Mouse (Mus musculus): ENCODE measurements around the gene Nek2. TPM values are rescaled to one million over a fixed set of nuclear protein-coding genes. Genes with fewer than 3 reads are reported as not detected.

Gene Nek2
- polyA plus RNA-seq, 1 experiment from 2014 or later, result 40.5 TPM

- no peak overlapping the region for H3K4me2 ChIP-seq (replicated peaks)
- 79% methylated on average over 11 of the region's 11 CpGs for WGBS
- H3K9ac ChIP-seq, result no peak overlapping the region
- no peaks in the 10 kb centered on the region for H3K9me3 ChIP-seq
- H3K4me3 ChIP-seq, result no peak overlapping the region
- no peak overlapping the region for H3K27ac ChIP-seq
- H3K36me3 ChIP-seq, result no peaks in the 10 kb centered on the region
- H3K27me3 ChIP-seq, result no peaks in the 10 kb centered on the region
- ATAC-seq (ENCODE audit: insufficient number of reproducible peaks, insufficient read depth, low FRiP score, low TSS enrichment), result no peak
- no peaks in the 10 kb centered on the region for H3K4me1 ChIP-seq
Observed at GRCm38 (mm10) chr1:191840774-191841565, 19.7 kb downstream of the Nek2 start.

DNA sequence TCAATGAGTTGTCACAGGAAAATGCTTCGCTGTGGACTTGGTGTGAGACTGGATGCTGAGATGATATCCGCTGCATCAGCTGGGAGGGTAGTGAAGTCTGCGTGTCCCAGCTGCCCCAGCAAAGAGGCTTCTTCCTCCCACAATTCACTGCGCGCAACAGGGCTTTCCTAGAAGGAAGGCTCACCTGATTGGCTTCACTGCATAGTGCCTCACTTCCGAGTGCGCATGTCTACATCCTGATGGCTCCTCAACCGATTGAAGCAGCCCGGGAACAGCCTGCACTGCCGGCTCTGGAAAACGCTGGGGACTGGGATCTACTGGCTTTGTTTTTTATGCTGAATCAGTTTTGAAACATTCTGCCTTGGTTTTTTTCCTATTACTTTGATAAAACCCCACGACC is 21.0 kb downstream of the Nek2 start:
- Histone ChIP-seq H3K27me3 (no peaks in the 10 kb centered on the region), H3K4me1 (no peaks in the 10 kb centered on the region), H3K9ac (no peak overlapping the region), H3K27ac (no peak overlapping the region), H3K9me3 (no peaks in the 10 kb centered on the region), H3K36me3 (no peaks in the 10 kb centered on the region), H3K4me2 (replicated peaks) (no peak overlapping the region), H3K4me3 (no peak overlapping the region)
- ATAC-seq (ENCODE audit: insufficient number of reproducible peaks, insufficient read depth, low FRiP score, low TSS enrichment), result no peak
- WGBS, result 87% methylated on average over 12 of the region's 12 CpGs

- 74% methylated on average over 5 of the region's 5 CpGs for WGBS
- Histone ChIP-seq H3K9me3 (no peaks in the 10 kb centered on the region), H3K9ac (no peak overlapping the region), H3K27ac (no peak overlapping the region), H3K4me2 (replicated peaks) (no peak overlapping the region), H3K4me1 (no peaks in the 10 kb centered on the region), H3K27me3 (no peaks in the 10 kb centered on the region), H3K4me3 (no peak overlapping the region), H3K36me3 (no peaks in the 10 kb centered on the region)
- ATAC-seq (ENCODE audit: insufficient number of reproducible peaks, insufficient read depth, low FRiP score, low TSS enrichment), result no peak
Observed at GRCm38 (mm10) chr1:191846667-191847066, 25.4 kb downstream of the Nek2 start.

DNA sequence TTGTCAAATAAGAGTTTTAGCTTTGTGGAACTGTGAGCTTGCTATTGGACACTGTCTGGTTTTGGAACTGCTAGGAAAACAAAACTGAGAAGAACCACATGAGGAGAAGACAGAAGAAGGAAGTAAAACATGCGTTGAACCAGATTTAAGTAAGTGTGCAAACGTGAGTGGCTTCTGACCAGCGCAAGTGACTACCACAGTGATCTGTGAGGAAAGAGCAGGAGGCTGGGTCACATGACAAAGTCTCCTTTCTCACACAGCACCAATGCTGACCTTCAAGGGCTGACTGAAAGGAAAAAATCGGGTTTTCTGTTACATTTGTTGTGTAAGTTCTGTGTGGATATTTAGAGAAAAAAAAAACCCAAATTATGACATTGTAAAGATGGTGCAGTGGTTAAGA is 28.3 kb downstream of the Nek2 start:
- 66% methylated on average over 4 of the region's 4 CpGs for WGBS
- ATAC-seq (ENCODE audit: insufficient number of reproducible peaks, insufficient read depth, low FRiP score, low TSS enrichment), result no peak
- H3K27me3 ChIP-seq, result no peaks in the 10 kb centered on the region
- H3K27ac ChIP-seq, result no peak overlapping the region
- no peaks in the 10 kb centered on the region for H3K9me3 ChIP-seq
- H3K36me3 ChIP-seq, result no peaks in the 10 kb centered on the region
- H3K4me3 ChIP-seq, result no peak overlapping the region
- no peaks in the 10 kb centered on the region for H3K4me1 ChIP-seq
- no peak overlapping the region for H3K9ac ChIP-seq
- H3K4me2 ChIP-seq (replicated peaks), result no peak overlapping the region

DNA sequence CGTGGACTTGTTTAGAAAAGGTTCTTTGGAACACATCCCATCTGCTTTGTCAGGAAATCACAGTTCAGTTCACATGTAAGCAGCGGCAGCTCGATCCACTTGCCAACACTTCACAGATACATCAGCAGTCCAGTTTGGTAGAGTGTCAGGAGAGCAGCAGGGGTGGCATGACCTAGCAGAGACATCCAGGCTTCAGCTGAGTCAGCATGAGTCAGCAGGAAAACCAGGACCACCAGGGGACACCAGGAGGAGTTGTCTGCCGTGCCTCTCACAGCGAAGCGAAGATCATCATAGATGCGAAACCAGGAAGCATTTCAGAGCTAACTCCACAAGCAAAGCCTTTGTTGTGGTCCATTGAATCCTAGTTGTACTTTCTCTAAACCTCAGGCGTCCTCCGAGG is 32.2 kb downstream of the Nek2 start:
- no peak overlapping the region for H3K4me3 ChIP-seq

DNA sequence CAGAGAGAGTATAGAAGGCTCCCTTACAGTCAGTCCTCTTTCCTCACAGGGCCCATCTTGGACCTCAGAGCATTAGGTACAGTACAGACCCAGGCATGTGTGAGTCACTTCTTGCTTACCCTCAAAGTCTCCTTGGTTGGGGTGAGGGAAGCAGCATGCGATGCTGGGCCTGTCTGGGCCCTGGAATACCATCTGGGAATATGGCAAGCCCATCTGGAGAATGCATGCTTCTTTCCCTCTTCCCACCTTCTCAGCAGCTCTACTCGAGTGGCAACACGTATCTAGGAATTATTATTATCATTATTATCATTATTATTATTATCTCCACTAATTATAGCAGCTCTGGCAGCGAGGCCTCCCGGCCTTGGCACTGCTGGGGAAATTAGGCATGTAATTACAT is 33.5 kb downstream of the Nek2 start:
- H3K9ac ChIP-seq, result no peak overlapping the region
- H3K27me3 ChIP-seq, result no peaks in the 10 kb centered on the region
- H3K4me2 ChIP-seq (replicated peaks), result no peak overlapping the region
- H3K36me3 ChIP-seq, result no peaks in the 10 kb centered on the region
- no peak overlapping the region for H3K4me3 ChIP-seq
- 82% methylated on average over 5 of the region's 5 CpGs for WGBS
- H3K4me1 ChIP-seq, result no peaks in the 10 kb centered on the region
- H3K27ac ChIP-seq, result no peak overlapping the region
- ATAC-seq (ENCODE audit: insufficient number of reproducible peaks, insufficient read depth, low FRiP score, low TSS enrichment), result no peak
- H3K9me3 ChIP-seq, result no peaks in the 10 kb centered on the region

More for the DNA sequence above, 32.2 kb downstream of the Nek2 start:
- no peaks in the 10 kb centered on the region for H3K9me3 ChIP-seq
- no peak overlapping the region for H3K9ac ChIP-seq
- no peak for ATAC-seq (ENCODE audit: insufficient number of reproducible peaks, insufficient read depth, low FRiP score, low TSS enrichment)
- H3K4me1 ChIP-seq, result no peaks in the 10 kb centered on the region
- 89% methylated on average over 9 of the region's 9 CpGs for WGBS
- H3K27me3 ChIP-seq, result no peaks in the 10 kb centered on the region
- no peaks in the 10 kb centered on the region for H3K36me3 ChIP-seq
- H3K27ac ChIP-seq, result no peak overlapping the region
- H3K4me2 ChIP-seq (replicated peaks), result no peak overlapping the region

DNA sequence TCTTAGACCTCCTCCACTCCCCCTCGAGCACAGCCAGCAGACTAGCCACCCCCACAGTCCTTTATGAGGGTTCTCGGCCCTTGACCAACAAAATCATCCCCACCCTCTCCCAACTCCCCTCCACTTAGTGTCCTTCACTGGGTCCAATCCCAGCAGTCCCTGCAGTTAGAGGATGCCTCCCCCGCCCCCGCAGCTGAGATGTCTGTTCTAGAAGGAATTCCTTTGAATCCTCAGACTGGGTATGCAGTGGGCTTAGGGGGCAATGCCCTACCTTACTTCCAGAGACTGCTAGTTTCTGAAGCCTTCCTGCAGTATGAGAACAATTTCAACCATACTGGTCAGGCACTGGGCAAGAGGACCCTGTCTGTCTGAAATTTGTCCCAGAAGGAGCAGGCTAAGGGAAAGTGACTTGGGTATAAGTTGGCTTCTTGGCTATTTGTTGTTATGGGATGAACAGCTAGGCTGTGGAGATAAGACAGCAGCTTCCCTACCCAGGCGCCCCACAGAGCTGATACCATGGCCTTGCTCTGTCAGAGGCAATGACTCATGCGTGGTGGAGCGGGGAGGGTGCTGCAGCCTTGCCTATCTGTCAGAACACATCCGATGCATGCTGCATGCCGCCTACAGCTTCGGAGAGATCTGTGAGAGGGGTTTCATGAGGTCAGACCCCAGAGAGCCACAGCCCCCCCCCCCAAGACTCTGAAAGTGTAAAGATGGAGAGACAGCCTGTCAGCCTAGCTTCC is 34.1 kb downstream of the Nek2 start:
- Histone ChIP-seq H3K27me3 (no peaks in the 10 kb centered on the region), H3K9ac (no peak overlapping the region), H3K9me3 (no peaks in the 10 kb centered on the region), H3K27ac (no peak overlapping the region), H3K4me3 (no peak overlapping the region), H3K4me2 (replicated peaks) (no peak overlapping the region), H3K4me1 (no peaks in the 10 kb centered on the region), H3K36me3 (no peaks in the 10 kb centered on the region)
- ATAC-seq (ENCODE audit: insufficient number of reproducible peaks, insufficient read depth, low FRiP score, low TSS enrichment), result no peak
- 73% methylated on average over 10 of the region's 10 CpGs for WGBS

DNA sequence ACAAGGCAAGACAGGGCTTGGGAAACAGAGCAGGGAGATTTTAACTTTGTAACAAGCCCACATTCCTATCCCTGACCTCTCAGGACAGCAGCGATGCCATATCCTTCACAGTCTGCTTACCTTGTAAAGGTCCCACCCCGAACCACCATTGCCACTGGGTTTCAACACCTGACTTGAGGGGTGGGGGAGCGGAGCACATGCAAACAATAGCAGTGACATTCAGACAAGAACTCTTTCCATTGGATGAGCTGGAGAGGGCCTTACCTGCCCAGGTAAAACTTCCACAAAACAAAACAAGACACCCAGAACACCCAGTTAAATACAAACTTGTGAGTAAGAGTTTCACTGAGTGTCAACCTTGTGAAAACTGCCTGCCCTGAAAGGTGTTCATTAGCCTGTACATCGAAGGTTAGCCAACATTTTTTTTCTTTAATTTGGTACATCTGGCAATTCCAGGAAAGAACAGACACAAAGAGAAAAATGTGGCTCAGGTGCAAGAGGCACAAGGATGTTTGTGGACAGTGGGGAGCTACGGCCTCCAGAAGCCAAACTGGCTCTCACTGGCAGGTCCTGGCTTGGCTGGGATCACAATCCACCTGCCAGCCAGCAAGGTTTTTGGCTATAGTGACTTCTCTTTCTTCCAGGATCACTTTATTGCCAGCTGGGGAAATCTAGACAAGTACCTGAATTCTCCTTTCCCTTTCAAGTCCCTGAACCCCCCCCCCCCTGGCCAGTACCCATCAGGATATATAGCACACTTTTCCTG is 35.8 kb downstream of the Nek2 start:
- H3K27me3 ChIP-seq, result no peaks in the 10 kb centered on the region
- H3K4me3 ChIP-seq, result no peak overlapping the region
- H3K4me1 ChIP-seq, result no peaks in the 10 kb centered on the region
- no peak overlapping the region for H3K9ac ChIP-seq
- no peak overlapping the region for H3K4me2 ChIP-seq (replicated peaks)
- no peak overlapping the region for H3K27ac ChIP-seq
- ATAC-seq (ENCODE audit: insufficient number of reproducible peaks, insufficient read depth, low FRiP score, low TSS enrichment), result no peak
- WGBS, result 73% methylated on average over 5 of the region's 5 CpGs
- H3K36me3 ChIP-seq, result no peaks in the 10 kb centered on the region
- no peaks in the 10 kb centered on the region for H3K9me3 ChIP-seq

- H3K9ac ChIP-seq, result no peak overlapping the region
- H3K9me3 ChIP-seq, result no peaks in the 10 kb centered on the region
- H3K4me3 ChIP-seq, result no peak overlapping the region
- H3K36me3 ChIP-seq, result no peaks in the 10 kb centered on the region
- no peak overlapping the region for H3K4me2 ChIP-seq (replicated peaks)
- H3K4me1 ChIP-seq, result no peaks in the 10 kb centered on the region
- no peaks in the 10 kb centered on the region for H3K27me3 ChIP-seq
- no peak overlapping the region for H3K27ac ChIP-seq
- no peak for ATAC-seq (ENCODE audit: insufficient number of reproducible peaks, insufficient read depth, low FRiP score, low TSS enrichment)
Observed at GRCm38 (mm10) chr1:191858136-191858535, 36.9 kb downstream of the Nek2 start.

GRCm38 (mm10) chr1:191859847-191860246 is 38.6 kb downstream of the Nek2 start:
- Histone ChIP-seq H3K36me3 (no peaks in the 10 kb centered on the region), H3K4me3 (no peak overlapping the region), H3K4me2 (replicated peaks) (no peak overlapping the region), H3K27me3 (no peaks in the 10 kb centered on the region), H3K27ac (no peak overlapping the region), H3K9me3 (no peaks in the 10 kb centered on the region), H3K4me1 (no peaks in the 10 kb centered on the region), H3K9ac (no peak overlapping the region)
- WGBS, result 85% methylated on average over 3 of the region's 3 CpGs
- no peak for ATAC-seq (ENCODE audit: insufficient number of reproducible peaks, insufficient read depth, low FRiP score, low TSS enrichment)

GRCm38 (mm10) chr1:191861247-191861646 is 40.0 kb downstream of the Nek2 start:
- no peak overlapping the region for H3K4me3 ChIP-seq
- ATAC-seq (ENCODE audit: insufficient number of reproducible peaks, insufficient read depth, low FRiP score, low TSS enrichment), result no peak
- no peaks in the 10 kb centered on the region for H3K9me3 ChIP-seq
- H3K4me1 ChIP-seq, result no peaks in the 10 kb centered on the region
- H3K27me3 ChIP-seq, result no peaks in the 10 kb centered on the region
- 90% methylated on average over 5 of the region's 5 CpGs for WGBS
- H3K4me2 ChIP-seq (replicated peaks), result no peak overlapping the region
- H3K36me3 ChIP-seq, result no peaks in the 10 kb centered on the region
- no peak overlapping the region for H3K9ac ChIP-seq
- no peak overlapping the region for H3K27ac ChIP-seq

All from embryonic facial prominence, embryonic 12.5 days (tissue).